Mouse (Mus musculus) cerebellum, adult 8-10 months (tissue): ENCODE measurements around the gene Gpa33.
A peak's percentile ranks its signal among the peaks of the same experiment; 100 is the strongest.
"Not testable (repeated sequence)": the region's sequence is repeated elsewhere in the genome, so short reads cannot be mapped to it uniquely, and the experiment has no call there.

Experiments
- DNase-seq: peaks from one replicate; pipeline ENCODE4 v3.0.0; 2022

Gpa33 gene

DNA sequence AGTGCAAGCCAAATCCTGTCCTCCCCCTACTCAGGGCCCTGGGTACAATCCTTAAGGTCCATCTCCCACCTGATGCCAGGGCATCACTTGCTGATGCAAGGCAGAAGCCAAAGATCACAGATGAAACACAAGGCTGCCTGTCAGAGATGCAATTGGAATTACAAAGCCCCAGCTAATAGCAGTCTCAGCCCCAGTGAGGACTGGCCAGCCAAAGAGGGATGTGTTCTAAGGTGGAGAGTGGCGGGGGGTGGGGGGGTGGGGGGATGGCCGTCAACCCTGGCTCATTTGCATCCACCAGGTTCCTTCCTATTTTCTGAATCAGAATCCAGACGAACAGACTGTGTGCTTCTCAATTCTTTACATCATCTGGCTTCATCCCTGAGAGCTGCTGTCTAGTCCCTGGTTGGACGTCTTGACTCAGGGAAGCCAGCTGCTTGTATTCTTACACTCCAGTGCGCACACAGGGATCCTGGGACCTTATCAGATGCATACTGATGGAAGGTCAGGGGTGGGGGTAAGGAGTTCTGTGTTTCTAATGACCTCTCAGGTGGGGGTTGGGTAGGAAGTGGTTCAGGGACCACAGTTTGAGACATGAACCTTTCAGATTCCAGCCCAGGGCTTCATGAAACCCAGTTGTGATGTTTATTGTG, 5.2 kb downstream of the Gpa33 start:
- DNase-seq, result no peak

DNA sequence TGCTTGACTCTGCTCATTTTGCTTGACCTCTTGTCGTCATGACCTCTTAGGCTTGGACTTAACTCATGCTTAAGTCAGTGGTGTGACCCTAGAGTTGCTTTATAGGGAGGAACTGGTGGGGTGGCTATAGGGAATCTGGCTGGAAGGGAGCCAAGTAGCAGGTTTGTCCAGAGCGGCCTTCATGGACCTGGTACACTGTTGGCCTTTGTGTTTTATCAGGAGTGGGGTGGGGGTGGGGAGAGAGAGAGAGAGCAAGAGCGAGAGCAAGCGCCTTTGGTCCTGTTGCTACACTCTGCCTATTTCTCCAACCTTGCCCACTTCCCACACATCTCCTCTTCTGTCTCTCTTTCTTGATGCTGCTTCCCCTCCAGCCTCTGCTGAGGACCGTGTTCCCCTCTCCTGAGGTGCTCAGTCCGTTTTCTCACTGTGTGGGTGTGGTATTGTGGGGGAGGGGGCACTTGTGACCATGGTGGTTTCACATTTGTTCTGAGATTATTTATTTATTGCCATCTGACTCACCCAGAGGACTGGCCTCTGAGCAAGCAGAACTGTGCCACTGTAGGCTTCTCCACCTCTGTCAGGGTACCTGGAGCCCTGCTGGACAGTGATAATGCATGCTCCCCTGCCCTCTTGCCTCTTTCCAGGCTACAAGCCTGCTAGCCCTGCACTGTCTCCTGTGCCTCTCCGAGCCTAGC, 7.4 kb downstream of the Gpa33 start:
- no peak for DNase-seq

DNA sequence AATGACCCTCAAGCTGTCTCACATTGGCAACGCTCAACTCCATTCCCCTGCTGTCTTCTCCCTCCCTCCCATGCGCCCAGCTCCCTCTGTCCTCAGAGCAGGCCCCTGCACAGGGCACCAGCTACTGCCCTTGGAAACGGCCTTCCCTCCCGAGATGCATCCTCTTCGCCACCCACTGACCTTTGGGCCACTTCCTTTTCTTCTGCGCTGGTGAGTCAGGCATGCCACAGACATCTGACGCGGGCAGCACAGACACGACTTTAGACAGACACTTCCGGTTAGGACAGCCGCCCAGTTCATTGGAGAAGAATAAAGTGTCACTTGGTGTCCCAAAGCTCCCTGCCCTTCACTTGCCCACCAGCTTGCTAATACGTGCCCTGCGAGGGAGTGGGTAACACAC, 8.1 kb downstream of the Gpa33 start:
- DNase-seq, result no peak

- no peak for DNase-seq
Observed at GRCm38 (mm10) chr1:166139113-166139512, 9.1 kb downstream of the Gpa33 start.

DNA sequence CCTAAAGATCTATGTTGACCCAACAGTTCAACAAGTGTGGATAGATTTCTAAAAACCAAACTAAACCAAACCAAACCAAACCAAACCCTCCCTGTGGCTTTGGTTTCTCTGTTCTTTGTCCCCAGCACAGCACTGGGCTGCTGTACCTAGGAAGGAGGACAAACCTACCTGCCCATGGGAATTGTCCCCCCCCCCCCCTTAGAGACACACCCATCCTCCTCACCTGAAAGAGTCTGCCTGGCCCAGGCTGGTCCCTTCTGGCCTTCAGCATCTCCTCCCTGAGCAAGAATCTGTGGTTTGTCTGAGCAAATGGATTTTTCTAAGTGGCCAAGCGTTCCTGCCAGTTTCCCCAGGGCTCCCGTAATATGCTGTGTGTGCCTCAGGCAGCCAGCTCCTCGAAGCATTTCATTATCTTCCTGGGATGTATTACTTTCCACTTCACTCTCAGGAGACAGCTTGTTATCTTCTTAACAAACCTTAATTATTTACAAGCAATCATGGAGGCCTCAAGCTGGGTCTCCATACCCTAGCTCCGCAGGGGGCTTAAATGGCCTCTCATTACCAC, 9.7 kb downstream of the Gpa33 start:
- no peak for DNase-seq

GRCm38 (mm10) chr1:166141868-166142267, 11.8 kb downstream of the Gpa33 start:
- DNase-seq, result not testable (repeated sequence)

- DNase-seq, result no peak
Observed at GRCm38 (mm10) chr1:166142369-166142768, 12.3 kb downstream of the Gpa33 start.

GRCm38 (mm10) chr1:166146626-166147025, 16.6 kb downstream of the Gpa33 start:
- no peak for DNase-seq

DNA sequence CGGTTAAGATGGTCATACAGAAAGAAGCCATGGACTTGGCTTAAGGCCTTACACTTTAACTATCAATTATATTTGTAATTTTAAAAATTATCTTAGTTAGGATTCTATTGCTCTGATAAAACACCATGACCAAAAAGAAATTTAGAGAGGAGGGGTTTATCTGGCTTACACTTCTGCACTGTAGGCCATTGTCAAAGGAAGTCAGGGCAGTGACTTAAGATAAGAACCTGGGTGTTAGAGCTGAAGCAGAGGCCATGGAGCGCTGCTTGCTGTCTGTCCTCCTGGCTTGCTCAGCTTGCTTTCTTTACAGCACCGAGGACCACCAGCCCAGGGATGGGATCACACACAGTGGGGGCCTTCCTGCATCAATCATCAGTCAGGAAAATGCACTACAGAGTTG, 17.6 kb downstream of the Gpa33 start:
- no peak for DNase-seq

GRCm38 (mm10) chr1:166149441-166149840, 19.4 kb downstream of the Gpa33 start:
- no peak for DNase-seq

GRCm38 (mm10) chr1:166150035-166150434, 20.0 kb downstream of the Gpa33 start:
- no peak for DNase-seq

- DNase-seq, result no peak
Observed at GRCm38 (mm10) chr1:166151341-166151740, 21.3 kb downstream of the Gpa33 start.

- DNase-seq, result no peak
Observed at GRCm38 (mm10) chr1:166152034-166152433, 22.0 kb downstream of the Gpa33 start.

- DNase-seq, result peak; percentile 80
Observed at GRCm38 (mm10) chr1:166153351-166154120, 23.5 kb downstream of the Gpa33 start.

DNA sequence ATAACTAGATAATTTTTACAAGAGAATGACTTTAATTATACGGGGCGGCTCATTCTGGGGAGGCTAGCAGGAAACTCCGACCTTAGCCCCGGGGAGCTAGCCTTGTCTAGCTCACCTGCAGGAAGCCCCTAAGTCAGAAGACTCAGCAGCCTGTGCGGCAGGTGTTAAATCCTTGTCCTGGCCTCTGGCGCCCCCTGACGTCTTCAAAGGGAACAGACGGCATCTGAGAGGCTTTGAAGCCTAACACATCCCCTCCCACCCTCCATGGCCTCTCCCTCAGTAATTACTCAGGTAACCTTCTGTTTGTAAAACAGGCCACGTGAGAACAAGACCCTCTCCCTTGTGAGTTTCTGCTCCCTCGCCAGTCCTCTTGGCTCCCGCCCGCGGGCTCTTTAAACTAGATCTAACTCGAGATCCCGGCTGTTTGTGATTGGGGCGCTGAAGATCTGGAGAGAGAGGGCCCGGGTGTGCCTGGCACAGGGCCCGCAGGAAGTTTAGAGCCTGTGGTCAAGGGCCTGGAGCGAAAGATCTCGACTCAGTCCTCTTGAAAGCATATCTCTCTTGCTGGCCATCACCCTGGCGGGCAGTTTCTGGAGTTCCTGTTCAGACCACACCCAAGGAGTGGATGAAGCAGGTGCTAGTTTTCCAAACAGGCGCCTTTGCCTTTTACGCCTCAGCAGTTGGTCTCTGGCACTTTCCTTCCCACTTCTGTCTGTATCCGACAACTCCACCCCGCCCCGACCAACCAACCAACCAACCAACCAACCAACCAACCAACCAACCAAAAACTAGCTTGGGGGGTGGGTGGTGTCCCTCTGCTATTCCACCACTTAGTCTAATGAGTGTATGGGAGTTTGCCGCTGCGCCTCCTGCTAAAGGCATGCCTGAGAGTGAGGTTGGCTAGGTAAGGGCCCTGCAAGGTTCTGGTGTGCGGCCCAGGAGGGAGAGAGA, 24.4 kb downstream of the Gpa33 start:
- DNase-seq, result peak; percentile 73

DNA sequence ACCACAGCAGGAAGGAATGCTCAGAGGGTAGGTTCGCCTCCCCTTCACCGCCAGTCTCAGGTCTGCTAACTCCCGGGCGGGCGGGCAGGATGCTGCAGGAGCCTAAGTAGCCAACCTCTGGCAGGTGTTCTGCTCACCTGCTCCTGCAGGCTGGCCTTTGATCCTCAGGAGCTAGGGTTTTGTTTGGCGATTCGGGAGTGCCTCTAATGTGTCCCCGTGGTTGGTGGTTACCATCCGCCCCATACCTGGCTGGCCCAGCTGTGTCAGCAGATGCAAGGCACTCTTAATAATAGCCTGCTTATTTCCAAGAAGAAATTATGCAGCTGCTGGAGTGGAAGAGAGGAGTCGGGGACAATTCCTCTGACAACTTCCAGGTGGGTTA, 25.1 kb downstream of the Gpa33 start:
- DNase-seq, result no peak

GRCm38 (mm10) chr1:166157712-166158111, 27.7 kb downstream of the Gpa33 start:
- DNase-seq, result no peak

DNA sequence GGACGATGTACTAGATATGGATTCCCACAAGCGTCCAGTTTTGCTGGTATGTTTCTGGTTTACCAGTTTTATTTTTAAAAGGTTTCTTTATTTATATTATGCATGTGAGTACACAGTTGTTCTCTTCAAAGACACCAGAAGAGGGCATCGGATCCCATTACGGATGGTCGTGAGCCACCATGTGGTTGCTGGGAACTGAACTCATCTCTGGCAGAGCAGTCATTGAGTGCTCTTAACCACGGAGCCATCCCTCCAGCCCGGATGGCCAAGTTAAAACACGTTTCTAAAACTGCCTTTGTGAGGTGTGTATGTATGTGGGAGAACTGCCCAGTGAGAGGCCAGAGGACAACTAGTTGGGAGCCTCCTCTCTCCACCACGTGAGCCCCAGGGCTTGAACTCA, 28.6 kb downstream of the Gpa33 start:
- no peak for DNase-seq

GRCm38 (mm10) chr1:166160111-166160510, 30.1 kb downstream of the Gpa33 start:
- DNase-seq, result no peak

DNA sequence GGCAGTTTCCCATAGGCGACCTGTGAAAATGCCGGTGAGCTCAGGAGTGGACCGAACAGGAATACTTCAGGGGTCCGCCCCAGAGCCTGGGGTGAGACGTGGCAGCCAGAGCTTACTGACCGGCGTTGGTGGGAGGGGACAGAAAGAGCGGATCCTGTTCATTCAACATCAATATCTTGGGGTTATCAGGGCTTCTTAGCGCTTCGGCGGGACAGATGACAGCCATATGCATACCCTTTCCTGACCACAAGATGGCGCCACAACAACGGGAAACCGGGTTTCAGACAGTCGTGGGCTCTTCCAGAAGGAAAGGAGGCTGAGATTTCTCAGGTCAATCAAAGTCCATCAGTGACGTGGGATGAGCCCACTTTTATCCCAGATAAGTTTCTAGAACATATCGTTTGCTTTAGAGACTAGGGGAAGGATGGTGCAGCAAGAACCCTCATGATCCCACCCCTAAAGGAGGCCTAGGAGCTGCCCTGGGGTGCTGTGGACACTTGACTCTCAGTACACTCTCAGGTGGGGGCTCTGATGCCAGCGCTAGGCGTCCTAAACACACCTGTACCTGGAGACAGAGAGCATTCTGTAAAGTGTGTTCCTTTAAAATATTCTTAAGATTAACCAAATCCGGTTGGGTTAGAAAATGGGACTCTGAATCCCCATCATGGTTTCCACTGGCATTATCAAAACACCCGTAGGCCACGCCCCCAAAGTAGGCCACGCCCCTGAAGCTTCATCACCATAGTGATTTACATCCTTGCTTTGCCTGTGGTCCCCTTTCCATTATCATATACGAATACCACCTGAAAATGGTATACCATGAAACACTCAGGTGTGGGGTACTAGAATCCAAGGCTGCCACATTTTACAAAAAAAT, 30.8 kb downstream of the Gpa33 start:
- DNase-seq, result peak; percentile 70

DNA sequence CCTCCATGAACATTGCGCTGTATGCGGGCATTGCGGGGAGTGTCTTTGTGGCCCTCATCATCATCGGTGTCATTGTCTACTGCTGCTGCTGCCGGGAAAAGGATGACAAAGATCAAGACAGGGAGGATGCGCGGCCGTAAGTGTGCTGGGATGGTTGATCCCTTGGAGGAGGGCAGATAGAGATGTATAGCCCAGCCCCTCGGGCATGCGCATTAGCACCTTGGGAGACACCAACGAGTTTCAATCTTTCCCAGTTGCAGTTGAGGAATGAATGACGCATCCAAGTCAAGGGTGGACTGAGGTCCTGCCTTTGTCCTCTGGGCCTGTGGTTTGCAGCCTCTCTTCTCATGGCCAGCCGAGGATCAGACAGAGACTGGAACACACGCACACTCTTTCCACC, 34.5 kb downstream of the Gpa33 start:
- no peak for DNase-seq
